Mouse (Mus musculus) embryonic fibroblast, embryonic 13.5 days (primary cell): ENCODE results near the gene Npas3.

ENCODE experiments used
- CTCF ChIP-seq: IDR thresholded peaks from 2 replicates; pipeline ENCODE4 v1.5.1; 2011; ENCODE audit warnings: mild to moderate bottlenecking, control low read depth, low read length, moderate library complexity, borderline replicate concordance; ENCODE audit not compliant: insufficient read depth
- POLR2A ChIP-seq: IDR thresholded peaks from 2 replicates; pipeline ENCODE4 v1.6.1; 2011; ENCODE audit warnings: low read depth, mild to moderate bottlenecking, control low read depth, low read length, moderate library complexity

DNA sequence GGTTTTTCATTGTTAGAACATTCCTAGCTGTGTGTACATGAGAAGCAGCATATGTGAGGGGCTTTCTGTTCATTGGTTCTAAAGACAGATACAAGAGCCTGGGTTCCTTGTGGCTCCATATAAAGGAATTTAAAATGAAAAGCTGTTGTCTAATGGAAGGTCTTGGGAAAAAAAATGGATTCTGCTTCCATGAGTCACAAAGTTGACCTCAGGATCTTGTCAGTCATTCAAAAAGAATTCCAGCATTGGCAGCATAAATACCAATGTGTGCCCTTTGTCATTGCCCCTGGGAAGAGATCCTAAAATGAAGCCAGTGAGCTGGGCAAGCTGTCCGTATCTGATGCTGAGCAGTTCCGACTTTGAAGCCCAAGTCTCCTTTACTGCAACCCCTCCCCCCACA, 700.3 kb downstream of the Npas3 start:
- TF ChIP-seq POLR2A (no peak), CTCF (no peak)
